Mouse (Mus musculus): Measurements from ENCODE around the gene Gzmm.

Gzmm gene

DNA sequence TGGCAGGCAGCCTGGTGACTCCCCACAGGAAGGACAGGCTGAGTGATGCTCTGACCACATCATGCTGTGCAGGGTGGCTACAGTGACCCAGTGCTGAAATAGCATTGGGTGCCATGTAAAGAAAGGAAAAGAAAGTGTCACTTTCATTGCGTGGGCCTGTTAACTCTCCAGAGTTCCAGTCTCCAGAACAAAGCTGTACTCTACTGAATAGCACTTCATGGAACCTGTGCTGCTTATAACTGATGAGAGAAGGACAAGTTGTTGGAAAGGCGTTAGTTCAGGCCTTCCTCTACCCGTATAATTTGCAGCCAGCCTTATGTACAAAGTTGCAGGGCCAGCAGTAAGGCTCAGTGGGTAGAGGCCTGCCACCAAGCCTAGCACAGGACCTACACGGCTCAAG lies at the start of gene Gzmm:
TSS of gene Gzmm (plus strand) at position 301 of the 400 bp plus-strand sequence.
- no peak for DNase-seq

DNA sequence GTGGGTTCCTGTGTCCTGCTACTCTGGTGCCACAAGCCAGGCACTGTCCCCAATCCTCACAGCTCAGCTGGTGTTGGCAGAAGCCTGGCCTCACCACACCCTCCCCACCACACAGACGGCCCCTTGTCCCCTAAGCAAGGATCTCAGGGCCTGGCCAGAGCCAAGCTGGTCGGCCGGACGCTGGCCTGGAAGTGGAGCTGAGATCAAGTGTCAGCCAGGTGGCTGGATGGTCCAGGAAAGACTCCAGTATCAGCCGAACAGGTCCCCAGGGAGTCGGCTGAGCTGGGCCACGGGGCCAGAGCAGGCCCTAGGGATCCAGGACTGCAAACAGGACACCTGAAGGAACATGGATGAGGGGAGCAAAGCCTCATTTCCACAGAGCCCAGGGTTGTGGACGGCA lies 43.1 kb upstream of the Gzmm start, which contains the start of gene Odf3l2:
TSS of gene Odf3l2 (minus strand) at position 28 of the 400 bp plus-strand sequence.
- no peak for DNase-seq

DNA sequence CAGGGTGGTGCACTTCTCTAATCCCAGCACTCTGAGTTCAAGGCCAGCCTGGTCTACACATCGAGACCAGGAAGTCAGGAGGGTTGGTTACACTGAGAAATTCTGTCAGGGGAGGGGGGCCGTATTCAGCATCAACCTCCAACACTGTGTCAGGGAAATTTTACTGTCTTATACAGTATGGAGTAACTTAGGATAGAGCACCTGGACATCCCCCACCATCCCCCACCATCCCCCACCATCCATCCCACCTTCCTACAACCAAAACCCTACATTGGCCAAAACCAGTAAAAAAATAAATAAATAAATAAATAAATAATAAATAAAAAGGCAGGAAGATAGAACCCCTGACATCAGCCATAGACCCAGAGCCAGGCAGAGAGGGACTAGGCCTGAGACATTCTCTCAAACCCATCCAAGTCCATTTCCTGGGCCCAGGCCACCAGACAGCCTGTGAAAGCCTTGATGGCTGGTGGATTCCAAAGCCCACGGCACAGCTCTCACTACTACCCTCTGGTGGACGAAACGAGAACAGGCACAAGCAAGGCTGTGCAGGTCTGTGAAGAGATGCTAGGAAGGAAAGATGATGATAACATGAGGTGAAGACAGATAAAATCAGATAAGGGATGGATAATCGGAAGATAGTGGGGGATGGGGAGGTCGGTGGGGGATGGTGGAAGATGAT lies 39.6 kb upstream of the Gzmm start:
- peak; percentile 82 for DNase-seq

DNA sequence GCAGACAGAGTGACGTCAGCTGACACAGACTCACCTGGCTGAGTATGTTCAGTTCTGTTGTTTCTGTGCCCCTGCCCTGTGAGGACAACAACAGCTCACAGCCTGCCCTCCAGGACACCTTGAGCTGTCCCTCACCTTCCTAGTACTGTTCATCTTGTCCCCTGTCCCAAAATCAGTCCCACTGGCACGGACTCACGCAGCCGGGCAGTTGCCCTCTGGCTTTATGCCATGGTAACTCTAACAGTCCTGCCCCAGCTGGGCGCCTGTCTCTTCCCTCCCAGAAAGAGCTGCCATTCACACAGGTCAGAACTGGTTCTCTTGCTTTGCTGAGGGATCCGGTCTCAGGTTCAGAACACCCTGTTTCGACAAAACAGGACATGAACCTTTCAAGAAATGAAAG lies 36.0 kb upstream of the Gzmm start:
- DNase-seq: no peak

DNA sequence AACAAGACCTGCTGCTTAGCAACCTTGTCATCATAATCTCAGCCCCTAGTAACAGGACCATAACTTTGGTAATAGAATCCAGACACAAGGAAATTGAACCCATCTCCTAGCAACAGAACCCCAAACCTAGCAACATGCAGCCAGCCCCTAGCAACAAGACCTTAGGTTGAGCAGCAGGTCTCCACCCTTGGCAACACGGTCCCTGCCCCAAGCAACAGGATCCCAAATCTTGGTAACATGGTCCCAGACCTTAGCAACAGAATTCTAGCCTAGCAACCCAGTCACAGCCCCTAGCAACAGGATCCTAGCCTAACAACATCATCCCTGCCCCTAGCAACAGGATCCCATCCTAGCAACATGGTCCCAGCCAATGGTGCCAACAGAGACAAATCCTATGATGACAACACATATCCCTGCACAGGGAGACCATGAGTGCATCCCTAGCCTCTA lies 33.8 kb upstream of the Gzmm start:
- peak; percentile 46 for DNase-seq

DNA sequence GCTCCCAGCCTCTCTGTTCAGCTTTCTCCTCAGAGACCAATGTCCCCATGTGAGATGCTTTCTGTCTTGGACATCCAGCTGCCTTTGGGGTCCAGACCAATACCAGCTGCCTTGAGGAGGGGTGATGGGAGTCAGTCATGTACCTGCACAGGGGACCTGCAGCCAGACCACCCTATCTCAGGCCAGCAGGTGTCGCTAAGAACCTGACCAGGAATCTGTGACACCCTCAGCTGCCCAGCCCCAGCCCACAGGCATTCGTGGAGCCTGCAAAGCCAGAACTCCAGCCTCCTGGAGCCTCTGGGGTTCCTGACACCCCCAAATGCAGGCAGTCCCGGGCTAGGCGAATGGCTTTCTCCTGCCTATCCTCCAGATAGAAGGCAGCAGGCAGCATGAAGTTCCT lies 30.0 kb upstream of the Gzmm start:
- DNase-seq: no peak

DNA sequence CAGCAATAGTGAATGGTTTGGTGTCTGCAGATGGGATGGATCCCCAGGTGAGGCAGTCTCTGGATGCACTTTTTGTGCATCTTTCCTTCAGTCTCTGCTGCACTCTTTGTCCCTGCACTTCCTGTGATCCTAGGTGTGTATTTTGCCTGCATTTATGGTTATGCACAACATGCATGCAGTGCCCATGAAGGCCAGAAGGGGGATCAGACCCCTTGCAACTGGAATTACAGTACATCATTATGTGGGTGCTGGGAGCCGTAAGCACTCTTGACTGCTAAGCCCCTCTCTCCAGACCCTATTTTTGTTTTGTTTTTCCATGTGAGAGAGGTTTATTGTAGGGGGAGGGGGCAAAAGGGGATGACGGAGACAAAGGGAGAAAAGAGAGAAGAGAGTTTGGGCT lies 28.5 kb upstream of the Gzmm start:
- DNase-seq: peak; percentile 38

DNA sequence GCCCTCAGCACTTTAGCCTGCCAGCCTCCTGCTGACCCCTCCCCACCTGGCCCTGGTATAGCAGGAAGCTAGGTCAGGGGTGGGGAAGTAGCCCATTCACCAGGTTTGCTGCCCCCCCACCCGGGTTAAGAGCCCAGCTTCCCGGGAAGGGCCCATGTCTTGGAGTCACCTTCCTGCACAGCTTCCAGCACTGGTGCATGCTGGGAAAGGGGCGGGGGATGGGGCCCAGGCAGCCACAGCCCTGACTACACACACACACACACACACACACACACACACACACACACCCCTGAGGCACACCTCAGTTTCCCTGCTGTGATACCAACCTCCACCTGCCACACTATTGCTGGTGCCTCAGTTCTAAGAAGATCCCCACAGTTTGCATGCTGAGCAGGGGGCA lies 27.0 kb upstream of the Gzmm start:
- DNase-seq: no peak

DNA sequence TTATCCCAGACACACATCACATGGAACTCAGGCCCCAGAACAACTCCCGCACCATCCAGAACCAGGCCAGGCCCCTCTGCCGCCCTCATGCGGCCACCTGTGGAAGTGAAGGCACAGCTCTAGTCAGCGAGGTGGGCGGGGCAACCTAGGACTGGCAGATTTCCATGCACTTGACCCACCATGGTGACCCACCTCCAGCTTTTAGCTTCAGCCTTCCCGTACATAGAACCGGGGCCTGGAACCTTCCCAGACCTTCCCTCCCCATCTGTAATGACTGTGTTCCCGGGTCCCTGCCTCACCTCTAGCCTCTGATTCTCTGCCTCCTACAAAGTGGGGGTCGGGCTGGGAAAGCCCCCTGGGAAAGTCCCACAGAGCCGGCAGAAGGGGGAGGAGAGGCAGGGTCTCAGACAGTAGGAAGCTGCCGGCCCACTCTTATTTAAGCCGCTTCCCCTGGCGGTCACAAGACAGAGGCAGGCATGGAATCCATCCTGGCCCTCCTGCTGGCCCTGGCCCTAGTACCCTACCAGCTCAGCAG lies 24.6 kb upstream of the Gzmm start, which contains the start of gene Madcam1:
TSS of gene Madcam1 (plus strand) at position 429 of the 535 bp plus-strand sequence.
- DNase-seq: peak; percentile 80

DNA sequence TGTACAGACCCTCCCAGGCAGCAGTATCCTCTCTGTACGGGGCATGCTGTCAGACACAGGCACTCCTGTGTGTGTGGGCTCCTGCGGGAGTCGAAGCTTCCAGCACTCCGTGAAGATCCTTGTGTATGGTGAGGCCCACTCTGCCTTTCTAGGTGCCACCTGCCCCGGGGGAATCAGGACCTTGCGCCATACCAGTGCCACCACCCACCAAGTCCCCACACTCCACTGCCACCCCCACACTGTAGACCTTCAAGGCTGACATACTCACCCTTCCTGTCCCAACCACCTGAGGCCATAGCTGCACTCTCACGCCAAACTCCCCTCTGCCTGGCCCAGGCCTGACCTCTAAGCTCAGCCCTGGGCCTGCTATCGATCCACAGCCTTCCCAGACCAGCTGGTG lies 23.8 kb upstream of the Gzmm start:
- no peak for DNase-seq

DNA sequence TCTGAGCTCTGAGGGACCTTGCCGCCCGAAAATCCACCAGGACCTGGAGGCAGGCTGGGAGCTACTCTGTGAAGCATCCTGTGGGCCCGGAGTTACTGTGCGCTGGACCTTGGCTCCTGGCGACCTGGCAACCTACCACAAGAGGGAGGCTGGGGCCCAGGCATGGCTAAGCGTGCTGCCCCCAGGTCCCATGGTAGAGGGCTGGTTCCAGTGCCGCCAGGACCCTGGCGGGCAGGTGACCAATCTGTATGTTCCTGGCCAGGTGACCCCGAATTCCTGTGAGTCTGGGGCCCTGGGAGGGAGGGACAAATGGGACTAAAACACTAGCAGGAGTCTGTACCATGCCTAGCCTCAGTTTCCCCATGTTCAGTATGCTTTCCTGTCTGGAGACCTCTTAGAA lies 22.3 kb upstream of the Gzmm start:
- DNase-seq: no peak

DNA sequence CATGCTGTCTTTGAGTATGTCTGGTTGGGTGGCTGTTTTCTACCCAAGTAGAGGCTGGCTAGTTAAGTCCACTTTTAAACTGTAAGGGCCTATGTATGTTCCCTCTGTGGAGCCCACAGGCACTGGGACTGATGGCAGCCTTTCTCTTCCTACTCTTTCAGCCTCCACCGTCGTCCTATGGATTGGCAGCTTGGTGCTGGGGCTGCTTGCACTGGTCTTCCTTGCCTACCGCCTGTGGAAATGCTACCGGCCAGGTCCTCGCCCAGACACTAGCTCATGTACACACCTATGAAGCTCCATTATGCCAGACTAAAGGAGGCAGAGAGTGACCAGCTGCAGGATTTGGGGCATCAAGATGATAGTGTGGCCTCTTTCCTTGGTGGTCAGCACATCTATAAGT lies 20.7 kb upstream of the Gzmm start:
- DNase-seq: no peak

DNA sequence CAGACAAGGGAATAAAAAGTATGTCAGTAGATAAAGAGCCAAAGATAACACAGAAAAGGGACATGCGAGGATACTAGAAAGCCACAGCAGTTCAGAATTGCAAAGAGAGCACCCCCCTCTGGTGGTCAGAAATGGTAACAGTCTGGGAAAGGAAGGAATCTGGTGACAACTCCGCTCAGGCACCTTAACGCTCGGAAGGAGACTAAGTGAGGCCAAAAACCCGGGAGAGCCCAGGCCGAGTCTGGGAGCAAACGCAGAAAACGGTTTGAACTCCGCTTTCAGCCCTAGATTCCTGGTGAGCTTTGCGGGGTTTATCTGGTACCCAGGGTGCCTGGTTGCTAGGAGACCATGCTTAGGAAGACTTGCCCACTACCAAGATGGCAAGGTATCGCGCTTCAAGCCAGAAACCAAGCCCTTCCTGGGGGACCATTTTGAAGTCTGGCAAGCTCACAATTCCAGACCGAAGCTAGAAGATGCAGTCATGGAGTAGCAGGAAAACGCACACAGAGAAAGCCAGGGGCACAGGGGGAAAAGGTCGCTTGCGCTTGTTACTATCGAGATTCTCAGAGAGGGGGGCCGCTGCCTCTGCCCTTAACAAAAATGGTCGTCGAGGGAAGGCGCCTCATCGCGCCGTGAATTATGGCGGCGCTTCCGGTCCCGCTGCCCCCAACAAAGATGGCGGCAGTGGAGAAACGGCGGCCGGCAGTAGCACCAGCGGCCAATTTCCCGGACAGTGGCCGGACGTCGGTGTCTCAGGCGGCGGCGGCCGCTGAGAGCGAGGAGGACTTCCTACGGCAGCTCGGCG lies 19.8 kb upstream of the Gzmm start, which contains the start of gene Tpgs1:
TSS of gene Tpgs1 (plus strand) at position 599 of the 805 bp plus-strand sequence.
- DNase-seq: peak; percentile 97

DNA sequence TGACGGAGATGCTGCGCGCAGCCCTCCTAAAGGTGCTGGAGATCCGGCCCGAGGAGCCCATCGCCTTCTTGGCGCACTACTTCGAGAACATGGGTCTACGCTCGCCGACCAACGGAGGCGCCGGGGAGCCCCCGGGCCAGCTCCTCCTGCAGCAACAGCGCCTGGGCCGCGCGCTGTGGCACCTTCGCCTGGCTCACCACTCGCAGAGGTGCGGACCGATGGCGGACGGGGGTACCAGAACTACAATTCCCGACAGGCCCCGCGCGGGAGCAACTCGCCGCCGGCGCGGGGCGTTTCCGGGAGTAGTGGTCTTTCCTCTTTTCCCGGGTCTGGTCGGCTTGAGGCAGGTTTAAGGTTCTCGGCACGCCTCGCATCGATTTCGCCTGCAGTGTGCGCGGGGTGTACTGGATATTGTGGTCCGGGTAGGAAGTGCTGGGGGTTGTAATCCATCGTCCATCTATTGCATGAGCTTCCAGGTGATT lies 19.2 kb upstream of the Gzmm start:
- DNase-seq: peak; percentile 84

DNA sequence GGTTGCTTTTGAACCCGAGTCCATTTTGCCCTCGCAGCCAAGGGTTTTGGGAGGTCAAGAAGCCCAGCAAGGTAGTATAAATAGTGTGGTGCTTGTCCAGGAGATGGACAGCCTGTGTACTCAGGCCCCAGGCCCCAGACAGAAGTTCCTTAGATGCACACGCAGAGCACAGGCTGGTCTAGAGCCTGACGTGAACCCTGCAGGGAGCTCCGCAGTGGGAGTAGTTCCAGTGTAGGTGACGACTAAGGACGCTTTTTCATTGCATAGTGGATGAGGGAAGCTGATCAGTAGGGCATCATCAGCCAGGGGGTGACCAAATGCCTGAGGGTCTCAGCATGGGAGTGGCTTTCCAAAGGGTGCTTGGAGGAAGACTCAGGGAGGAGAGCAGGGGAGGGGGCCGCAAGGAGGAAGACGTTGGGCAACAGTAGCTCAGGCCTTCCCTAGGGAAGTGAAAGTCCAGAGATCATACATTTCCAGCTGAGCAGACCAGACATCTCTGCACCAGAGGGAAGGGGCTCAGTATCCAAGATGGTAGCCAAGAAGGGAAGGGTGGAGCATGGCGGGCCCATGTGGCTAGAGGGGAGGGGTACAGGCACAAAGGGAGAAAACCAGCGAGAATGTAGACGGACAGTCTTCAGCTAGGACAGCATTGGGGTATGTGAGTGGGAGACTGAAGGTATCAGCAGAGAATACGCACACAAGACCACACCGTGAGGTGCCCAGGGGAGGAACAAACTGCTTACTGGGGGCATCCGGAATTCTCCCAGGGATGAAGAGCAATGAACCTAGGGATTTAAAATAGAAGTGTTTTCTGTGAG lies 18.5 kb upstream of the Gzmm start:
- no peak for DNase-seq

DNA sequence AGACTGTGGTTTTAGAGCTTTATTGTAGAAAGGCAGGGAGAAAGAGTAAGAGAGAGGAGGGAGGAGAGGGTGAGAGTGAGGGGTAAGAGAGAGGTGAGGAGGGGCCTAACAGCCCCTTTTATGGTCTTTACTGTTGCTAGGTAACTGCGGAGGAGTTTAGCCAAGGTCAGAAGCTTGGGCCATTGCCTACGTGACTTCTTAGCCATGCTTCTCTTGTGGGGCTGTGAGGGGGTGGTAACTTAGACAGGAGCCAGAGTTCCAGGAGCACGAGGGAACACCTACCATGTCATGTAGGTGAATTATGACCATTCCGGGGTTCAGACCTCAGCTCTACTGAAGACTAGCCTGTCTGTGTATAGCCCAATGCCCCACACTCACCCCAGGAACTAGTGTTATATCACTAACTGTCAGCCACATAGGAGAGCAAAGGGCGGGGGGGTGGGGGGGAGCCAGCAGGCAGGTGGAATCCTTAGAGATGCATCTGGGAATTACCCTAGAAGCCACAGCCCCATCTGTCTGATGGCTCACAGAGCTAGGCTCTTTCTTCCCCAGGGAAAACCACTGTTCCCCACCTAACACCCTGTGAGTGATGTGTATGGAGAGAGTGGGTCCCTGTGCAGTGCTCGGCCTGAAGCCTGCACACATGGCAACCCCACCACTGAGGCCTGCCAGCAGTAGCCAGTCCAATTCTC lies 17.3 kb upstream of the Gzmm start:
- no peak for DNase-seq

DNA sequence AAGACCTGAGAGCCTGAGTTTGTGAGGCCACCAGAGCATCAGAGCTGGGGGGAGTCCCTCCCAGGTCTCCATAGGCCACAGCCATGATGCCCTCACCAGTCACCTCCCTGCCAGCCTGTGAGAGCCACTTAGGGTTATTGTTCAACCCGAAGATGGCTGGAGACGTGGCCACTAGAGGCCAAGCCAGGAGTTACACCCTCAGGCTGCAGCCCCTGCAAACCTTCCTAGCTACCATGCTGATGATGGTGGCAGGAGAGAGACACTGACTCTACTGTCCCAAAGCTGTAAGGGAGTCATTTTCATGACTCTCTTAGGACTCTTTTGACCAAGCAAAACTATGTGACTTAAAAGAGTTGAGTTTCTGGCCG lies 16.7 kb upstream of the Gzmm start:
- DNase-seq: peak; percentile 25

DNA sequence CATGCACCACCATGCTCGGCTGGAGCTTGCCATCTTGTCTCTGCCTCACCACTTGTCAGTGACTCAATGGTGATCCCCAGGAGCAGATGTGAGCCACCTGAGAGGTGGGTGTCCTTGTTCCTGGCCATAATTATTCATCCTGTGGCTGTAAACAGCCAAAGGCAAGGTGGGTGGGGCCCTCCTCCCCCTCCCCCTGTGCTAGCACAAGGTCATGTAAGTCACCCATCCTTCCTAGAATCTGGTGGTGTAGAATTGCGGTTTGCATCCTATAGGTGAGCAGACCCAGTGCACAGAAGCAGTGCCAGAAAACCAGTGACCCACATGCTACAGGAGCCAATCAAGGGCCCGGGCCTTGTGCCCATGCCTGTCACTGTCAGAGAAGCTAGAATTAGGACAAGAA lies 15.8 kb upstream of the Gzmm start:
- no peak for DNase-seq

DNA sequence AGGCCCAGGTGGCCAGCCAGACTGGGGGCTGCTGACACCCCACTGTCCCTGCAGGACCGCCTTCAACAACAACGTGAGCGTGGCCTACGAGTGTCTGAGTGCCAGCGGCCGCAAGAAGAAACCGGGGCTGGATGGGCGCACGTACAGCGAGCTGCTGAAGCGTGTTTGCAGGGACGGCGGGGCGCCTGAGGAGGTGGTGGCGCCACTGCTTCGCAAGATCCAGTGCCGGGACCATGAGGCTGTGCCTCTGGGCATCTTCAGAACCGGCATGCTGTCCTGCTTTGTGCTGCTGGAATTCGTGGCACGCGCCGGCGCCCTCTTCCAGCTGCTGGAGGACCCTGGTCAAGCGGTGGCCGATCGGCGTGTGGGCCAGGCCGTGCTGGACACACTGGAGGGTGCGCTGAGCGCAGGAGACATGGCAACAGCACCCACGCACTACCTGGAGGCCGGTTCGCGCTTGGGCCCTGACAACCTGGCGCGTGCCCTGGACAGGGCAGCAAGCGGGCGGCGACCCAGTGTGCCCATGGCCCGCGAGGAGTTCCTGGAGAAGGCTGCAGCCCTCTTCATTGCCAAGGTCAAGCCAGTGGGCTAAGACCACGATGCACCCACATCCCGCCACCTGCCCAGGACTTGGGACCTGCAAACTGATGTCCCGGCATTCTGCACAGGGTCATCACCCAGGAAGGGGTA lies 13.3 kb upstream of the Gzmm start:
- no peak for DNase-seq

DNA sequence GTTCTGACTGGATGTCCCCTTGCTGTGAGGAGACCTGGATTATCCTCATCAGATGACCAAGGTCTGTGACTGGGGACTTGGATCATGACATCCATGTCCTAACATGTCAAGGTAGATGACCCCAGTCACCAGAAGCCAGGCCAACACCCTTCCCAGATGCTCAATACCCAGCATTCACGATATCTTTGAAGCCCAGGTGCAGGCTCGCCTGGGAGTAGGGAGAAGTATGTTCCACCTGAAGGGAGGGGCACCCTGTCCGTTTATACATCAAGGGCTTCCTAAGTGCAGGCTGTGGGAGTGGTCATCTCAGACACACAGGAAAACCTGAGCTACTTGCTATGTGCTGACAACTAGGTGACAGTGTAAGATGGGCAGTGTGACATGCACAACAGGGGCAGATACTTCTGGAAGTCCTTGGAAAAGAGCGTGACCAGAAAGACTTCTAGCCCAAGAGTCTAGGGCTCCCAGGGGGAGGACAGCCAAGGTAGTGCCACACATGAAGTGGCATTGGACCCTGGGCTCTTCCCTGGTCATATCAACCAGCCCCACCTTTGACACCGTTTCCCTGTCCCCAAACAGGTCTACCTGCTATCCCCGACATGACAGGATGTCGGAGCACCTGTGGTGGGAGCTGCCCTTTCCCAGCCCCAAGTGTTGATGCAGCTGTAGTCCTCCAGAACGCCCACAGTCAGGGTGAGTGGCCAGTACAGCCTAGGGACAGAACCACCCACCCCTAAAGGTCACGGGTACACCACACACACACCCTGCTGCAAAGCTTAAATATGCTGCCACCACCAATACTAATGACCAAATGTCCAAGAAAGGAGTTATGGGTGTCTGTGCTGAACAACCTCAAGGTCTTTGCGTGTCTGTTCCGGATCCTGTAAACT lies 8.0 kb upstream of the Gzmm start:
- DNase-seq: peak; percentile 38

All from retina, postnatal 1 day (tissue).